Mouse (Mus musculus) cerebellum, adult 2 months (tissue): ENCODE measurements at regions not wholly inside any gene's neighbourhood (a gene's known extent, or its start where the extent isn't known, plus 50 kb on each side); places are given as distances from the start of the nearest gene placed in this dataset.

Source experiments
- DNase-seq, 2 experiments: peaks; one replicate each; pipeline ENCODE4 v3.0.0; 2021
- H3K27ac ChIP-seq: fragments of 200-500 bp; 2 replicates; pipeline ENCODE4 v1.5.1; 2012; ENCODE audit warnings: low read length, control low read depth, inconsistent platforms; ENCODE audit not compliant: insufficient read depth
- H3K27me3 ChIP-seq: fragments of 200-500 bp; 2 replicates; pipeline ENCODE4 v1.6.1; 2012; ENCODE audit warnings: inconsistent platforms, mild to moderate bottlenecking, low read length, moderate library complexity; ENCODE audit not compliant: control insufficient read depth, insufficient read depth
- H3K4me1 ChIP-seq: fragments of 200-500 bp; 2 replicates; pipeline ENCODE4 v1.6.1; 2011; ENCODE audit warnings: low read length; ENCODE audit not compliant: control insufficient read depth, insufficient read depth
- H3K4me3 ChIP-seq: fragments of 200-500 bp; replicated peaks from 2 replicates; pipeline ENCODE3; 2011; ENCODE audit warnings: mild to moderate bottlenecking, low read depth, low read length, control low read depth; ENCODE audit not compliant: insufficient read depth
- CTCF ChIP-seq: fragments of 200-500 bp; IDR thresholded peaks from 2 replicates; pipeline ENCODE4 v1.5.1; 2011; ENCODE audit warnings: low read depth, mild to moderate bottlenecking, control low read depth, low read length, moderate library complexity, borderline replicate concordance; ENCODE audit not compliant: insufficient read depth
- POLR2A ChIP-seq: fragments of 200-500 bp; IDR thresholded peaks from 2 replicates; pipeline ENCODE4 v1.6.1; 2011; ENCODE audit warnings: low read length, control low read depth, borderline replicate concordance; ENCODE audit not compliant: insufficient read depth
- WGBS: fragments of 180-500 bp; shearing (Covaris S2); methylation state at CpG from one replicate; pipeline ENCODE4 v1.1.7; 2018; 5-methylcytosine and 5-hydroxymethylcytosine counted together

DNA sequence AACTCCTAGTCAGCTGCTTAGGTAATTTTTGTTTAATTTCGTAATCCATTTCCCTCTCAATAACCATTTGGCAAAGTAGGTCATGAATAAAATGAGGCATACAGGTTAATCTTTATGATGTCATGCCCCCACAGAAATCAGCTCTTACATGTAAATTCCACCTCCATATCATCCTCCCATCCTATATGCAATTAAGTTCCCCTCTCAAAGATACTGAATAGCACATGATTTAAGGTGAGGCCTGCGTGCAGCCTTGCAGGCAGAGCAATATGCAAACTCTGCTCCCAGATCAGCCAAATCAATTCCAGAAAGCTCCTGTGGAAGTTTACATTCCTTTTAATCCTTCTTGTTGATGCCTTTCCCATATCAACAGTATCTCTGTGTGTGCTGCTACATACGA, 610.3 kb downstream of the Efnb2 start:
- WGBS, result 85% methylated on average over 3 of the region's 3 CpGs
- DNase-seq, result no peak
- no peak for TF ChIP-seq CTCF
- no peak for TF ChIP-seq POLR2A
- H3K27me3 ChIP-seq, result no peaks in the 10 kb centered on the region
- H3K4me1 ChIP-seq, result no peaks in the 10 kb centered on the region
- H3K27ac ChIP-seq, result no peak overlapping the region
- H3K4me3 ChIP-seq, result no peak overlapping the region

DNA sequence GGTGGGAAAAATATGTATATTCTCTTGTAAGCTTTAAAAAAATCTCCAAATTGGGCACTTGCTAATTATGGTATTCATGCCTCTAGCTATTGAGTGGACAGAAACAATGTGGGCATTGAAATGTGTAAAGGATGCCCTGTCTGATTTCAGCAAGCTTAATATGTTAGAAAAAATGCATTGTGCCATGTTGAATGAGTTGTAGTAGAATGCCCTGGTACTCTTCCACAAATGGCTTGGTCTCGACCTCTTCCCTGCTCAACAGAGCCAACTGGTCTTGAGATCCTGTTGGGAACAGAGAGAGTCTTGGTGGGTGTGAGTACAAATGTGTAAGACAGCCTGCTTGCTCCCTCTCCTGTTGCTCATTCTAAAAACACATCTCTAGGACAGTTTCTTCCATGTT, 616.1 kb downstream of the Efnb2 start:
- WGBS, result 45% methylated on average over 1 of the region's 1 CpGs
- Histone ChIP-seq H3K4me3 (no peak overlapping the region), H3K4me1 (no peaks in the 10 kb centered on the region), H3K27ac (no peak overlapping the region), H3K27me3 (no peaks in the 10 kb centered on the region)
- no peak for DNase-seq
- TF ChIP-seq POLR2A (no peak), CTCF (no peak)

DNA sequence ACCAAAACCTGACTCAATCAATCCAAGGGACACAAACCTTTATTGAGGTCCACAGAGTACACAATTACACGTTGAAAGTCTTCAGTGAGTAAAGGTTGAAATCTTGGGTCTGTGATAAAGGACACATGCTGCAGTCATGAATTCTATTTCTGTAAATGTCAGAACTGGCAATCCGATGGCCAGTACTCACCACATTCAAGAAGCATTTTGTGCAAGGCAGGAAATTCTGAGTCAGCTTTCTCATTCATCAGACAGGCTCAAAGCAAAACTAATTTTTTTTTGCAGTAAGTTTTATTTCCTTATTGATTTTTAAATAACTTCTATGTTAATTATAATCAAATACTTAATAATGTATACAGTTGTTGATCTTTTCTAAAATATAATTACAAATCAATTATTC, 616.7 kb downstream of the Efnb2 start:
- Histone ChIP-seq H3K27me3 (no peaks in the 10 kb centered on the region), H3K27ac (no peak overlapping the region), H3K4me3 (no peak overlapping the region), H3K4me1 (no peaks in the 10 kb centered on the region)
- no peak for DNase-seq
- TF ChIP-seq POLR2A (no peak), CTCF (no peak)
- 86% methylated on average over 2 of the region's 2 CpGs for WGBS

DNA sequence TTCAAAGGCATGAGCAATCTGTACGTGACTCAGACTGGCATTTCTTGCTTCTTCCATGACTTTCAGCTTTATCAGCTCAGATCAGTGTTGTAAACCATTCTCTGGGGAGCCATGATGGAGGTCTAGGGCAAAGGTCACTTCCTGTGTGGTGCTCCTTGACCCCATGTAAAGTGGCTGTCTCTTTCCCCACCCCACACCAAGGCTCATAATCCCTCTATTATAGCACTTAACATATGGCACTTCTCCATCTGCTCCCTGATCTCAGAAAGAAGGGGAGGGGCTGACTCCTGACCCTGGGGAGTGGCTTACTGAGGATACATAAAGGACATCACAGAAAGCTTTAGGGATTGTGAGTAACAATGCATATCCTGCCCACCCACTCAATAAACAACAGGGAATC, 623.1 kb downstream of the Efnb2 start:
- Histone ChIP-seq H3K4me1 (no peaks in the 10 kb centered on the region), H3K27me3 (no peaks in the 10 kb centered on the region), H3K27ac (no peak overlapping the region), H3K4me3 (no peak overlapping the region)
- 85% methylated on average over 1 of the region's 1 CpGs for WGBS
- no peak for DNase-seq
- TF ChIP-seq CTCF, result no peak
- TF ChIP-seq POLR2A, result no peak

DNA sequence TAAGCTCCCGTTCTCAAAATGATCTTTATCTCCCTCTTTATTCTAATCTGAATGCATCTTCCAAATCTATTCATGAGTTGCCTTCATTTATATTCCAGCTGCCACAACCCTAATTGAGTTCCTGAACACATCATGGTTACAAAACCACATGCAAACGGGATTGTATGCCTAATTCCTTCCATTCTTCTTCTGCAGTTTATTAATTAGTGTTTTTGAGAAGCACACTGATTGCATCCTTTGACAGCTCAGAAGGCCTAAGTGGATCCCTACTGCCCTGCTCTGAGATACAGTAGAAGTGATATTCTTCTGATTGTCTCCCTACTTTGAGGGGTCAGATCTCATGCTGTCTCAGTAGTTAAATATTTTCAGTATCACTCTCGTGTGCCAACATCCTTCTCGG, 649.9 kb downstream of the Efnb2 start:
- no peak overlapping the region for H3K4me3 ChIP-seq
- TF ChIP-seq CTCF (no peak), POLR2A (no peak)
- no peak overlapping the region for H3K27ac ChIP-seq
- no peak for DNase-seq
- 70% methylated on average over 4 of the region's 4 CpGs for WGBS
- no peaks in the 10 kb centered on the region for H3K4me1 ChIP-seq
- H3K27me3 ChIP-seq, result no peaks in the 10 kb centered on the region

DNA sequence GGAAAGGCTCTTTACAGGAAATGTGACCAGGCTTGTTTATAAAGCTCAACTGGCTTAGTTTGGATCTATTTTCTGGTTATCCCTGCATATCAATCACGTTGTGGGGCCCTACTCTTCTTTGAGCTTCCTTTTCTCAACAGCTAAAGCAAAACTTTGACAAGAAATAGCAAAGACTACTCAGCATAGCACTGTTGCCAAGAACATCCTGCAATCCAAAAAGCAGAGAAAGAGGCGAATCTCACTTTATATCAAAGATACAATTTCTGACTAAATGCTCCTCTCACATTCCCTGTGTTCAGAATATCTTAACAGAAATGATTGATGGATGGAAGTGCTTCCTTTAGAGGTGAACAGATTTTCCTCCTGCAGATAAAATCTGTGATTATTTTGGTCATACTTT, 666.1 kb downstream of the Efnb2 start:
- no peak for DNase-seq
- Histone ChIP-seq H3K27ac (no peak overlapping the region), H3K4me1 (no peaks in the 10 kb centered on the region), H3K27me3 (no peaks in the 10 kb centered on the region), H3K4me3 (no peak overlapping the region)
- TF ChIP-seq POLR2A, result no peak
- TF ChIP-seq CTCF, result no peak
- WGBS, result 61% methylated on average over 2 of the region's 2 CpGs

DNA sequence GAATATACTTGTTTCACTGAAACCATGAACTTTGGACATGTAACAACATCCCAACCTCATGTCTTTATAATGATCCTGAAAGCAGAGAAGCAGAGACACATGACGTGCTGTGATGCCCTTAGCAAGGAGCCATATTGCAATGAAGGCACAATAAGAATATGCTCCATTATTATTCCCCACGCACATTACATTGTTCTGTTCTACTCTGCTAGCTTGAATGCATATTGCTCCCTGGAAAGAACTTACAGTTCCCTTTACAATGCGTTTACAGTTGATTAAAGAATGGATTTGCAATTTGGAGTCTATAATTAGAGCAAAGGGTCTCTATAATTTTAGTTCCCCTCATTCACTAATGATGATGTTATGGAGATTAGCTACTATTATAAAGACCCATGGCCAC, 672.2 kb downstream of the Efnb2 start:
- H3K27ac ChIP-seq, result no peak overlapping the region
- H3K4me3 ChIP-seq, result no peak overlapping the region
- no peaks in the 10 kb centered on the region for H3K4me1 ChIP-seq
- WGBS, result 85% methylated on average over 3 of the region's 3 CpGs
- no peak for DNase-seq
- no peaks in the 10 kb centered on the region for H3K27me3 ChIP-seq
- TF ChIP-seq POLR2A, result no peak
- TF ChIP-seq CTCF, result no peak

DNA sequence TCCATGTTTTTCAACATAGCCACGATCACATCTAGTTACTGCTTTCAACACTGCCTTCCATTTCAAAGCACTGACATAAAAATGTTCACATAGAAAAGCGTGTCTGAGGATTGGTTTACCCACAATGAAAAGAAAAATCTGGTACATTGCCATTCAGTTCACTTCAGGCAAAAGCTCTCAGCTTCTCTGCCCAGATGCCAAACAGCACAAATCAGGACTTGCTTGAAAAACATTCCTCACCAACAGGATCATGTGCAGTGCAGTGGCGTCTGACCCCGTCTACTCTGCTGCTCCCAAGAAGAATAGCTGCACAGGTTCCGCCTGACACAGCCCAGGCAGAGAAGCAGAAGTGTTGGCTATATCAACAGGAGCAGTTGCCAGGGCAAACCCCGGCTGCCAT, 684.0 kb downstream of the Efnb2 start:
- no peak overlapping the region for H3K4me3 ChIP-seq
- TF ChIP-seq CTCF (no peak), POLR2A (no peak)
- 57% methylated on average over 6 of the region's 6 CpGs for WGBS
- no peaks in the 10 kb centered on the region for H3K4me1 ChIP-seq
- DNase-seq, result no peak
- no peaks in the 10 kb centered on the region; the same call in 1 of the 2 replicates for H3K27me3 ChIP-seq
- H3K27ac ChIP-seq, result no peak overlapping the region

DNA sequence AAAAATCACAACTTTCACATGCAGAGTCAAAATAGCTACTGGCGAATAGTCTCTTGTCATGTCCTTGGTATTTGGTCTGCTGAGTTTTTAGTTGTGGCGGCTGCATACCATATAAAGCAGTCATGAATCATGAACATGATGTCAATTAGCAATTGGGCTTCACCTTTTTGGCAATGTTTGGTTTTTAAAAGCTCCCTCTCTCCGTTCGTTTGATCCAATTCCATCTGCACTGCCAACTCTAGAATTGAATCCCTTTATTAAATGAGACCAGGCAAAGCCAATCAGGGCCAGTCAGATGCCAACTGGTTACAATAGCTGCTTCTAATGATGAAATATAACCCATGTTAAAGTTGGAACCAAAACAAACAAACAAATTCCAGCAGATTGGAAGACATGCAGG, 687.3 kb downstream of the Efnb2 start:
- no peaks in the 10 kb centered on the region; the same call in 1 of the 2 replicates for H3K27me3 ChIP-seq
- no peak overlapping the region for H3K27ac ChIP-seq
- 60% methylated on average over 4 of the region's 4 CpGs for WGBS
- H3K4me3 ChIP-seq, result no peak overlapping the region
- no peak for TF ChIP-seq POLR2A
- no peak for TF ChIP-seq CTCF
- DNase-seq, result no peak
- no peaks in the 10 kb centered on the region for H3K4me1 ChIP-seq
